Mouse (Mus musculus): Measurements from ENCODE around the gene Arhgap9. TPM values are rescaled to one million over a fixed set of nuclear protein-coding genes. Genes with fewer than 3 reads are reported as not detected.

Arhgap9 gene
- polyA plus RNA-seq, 1 experiment from 2014 or later, result 0.88 TPM

Other genes starting within 250 kb of the Arhgap9 start
- 4.6 and 5.3 TPM in 2 replicates for gene Agap2, start 246.7 kb upstream of the Arhgap9 start, polyA plus RNA-seq (2015; fragmentation: Nextera tagmentation; extraction: Ambion mirVana)
- 127 and 130 TPM in 2 replicates for gene Os9, start 200.8 kb upstream of the Arhgap9 start, polyA plus RNA-seq (2015; fragmentation: Nextera tagmentation; extraction: Ambion mirVana)
- 69.5 and 70.4 TPM in 2 replicates for gene B4galnt1, start 156.7 kb upstream of the Arhgap9 start, polyA plus RNA-seq (2015; fragmentation: Nextera tagmentation; extraction: Ambion mirVana)
- gene Slc26a10, start 141.3 kb upstream of the Arhgap9 start, polyA plus RNA-seq (2015; fragmentation: Nextera tagmentation; extraction: Ambion mirVana), result 1.0 TPM in 2 replicates
- gene Arhgef25, start 131.9 kb upstream of the Arhgap9 start, polyA plus RNA-seq (2015; fragmentation: Nextera tagmentation; extraction: Ambion mirVana), result 32.7 and 34.9 TPM in 2 replicates
- gene Dtx3, start 126.2 kb upstream of the Arhgap9 start, polyA plus RNA-seq (2015; fragmentation: Nextera tagmentation; extraction: Ambion mirVana), result 211 and 245 TPM in 2 replicates
- gene Pip4k2c, start 110.4 kb upstream of the Arhgap9 start, polyA plus RNA-seq (2015; fragmentation: Nextera tagmentation; extraction: Ambion mirVana), result 19.8 and 23.0 TPM in 2 replicates
- 97.3 and 113 TPM in 2 replicates for gene Kif5a, start 58.6 kb upstream of the Arhgap9 start, polyA plus RNA-seq (2015; fragmentation: Nextera tagmentation; extraction: Ambion mirVana)
- 304 and 335 TPM in 2 replicates for gene Dctn2, start 55.6 kb upstream of the Arhgap9 start, polyA plus RNA-seq (2015; fragmentation: Nextera tagmentation; extraction: Ambion mirVana)
- 16.4 and 18.3 TPM in 2 replicates for gene Mbd6, start 32.9 kb upstream of the Arhgap9 start, polyA plus RNA-seq (2015; fragmentation: Nextera tagmentation; extraction: Ambion mirVana)
- 108 and 115 TPM in 2 replicates for gene Mars, start 10.2 kb upstream of the Arhgap9 start, polyA plus RNA-seq (2015; fragmentation: Nextera tagmentation; extraction: Ambion mirVana)
- gene Gli1, start 20.0 kb downstream of the Arhgap9 start, polyA plus RNA-seq (2015; fragmentation: Nextera tagmentation; extraction: Ambion mirVana), result 1.8 and 2.7 TPM in 2 replicates
- 0.03 TPM in 1 of 2 replicates, not detected in the other for gene Inhbe, start 32.4 kb downstream of the Arhgap9 start, polyA plus RNA-seq (2015; fragmentation: Nextera tagmentation; extraction: Ambion mirVana)
- not detected in 2 replicates for gene Inhbc, start 48.5 kb downstream of the Arhgap9 start, polyA plus RNA-seq (2015; fragmentation: Nextera tagmentation; extraction: Ambion mirVana)
- gene R3hdm2, start 58.4 kb downstream of the Arhgap9 start, polyA plus RNA-seq (2015; fragmentation: Nextera tagmentation; extraction: Ambion mirVana), result 30.7 and 34.5 TPM in 2 replicates
- 1.9 and 2.9 TPM in 2 replicates for gene Stac3, start 179.7 kb downstream of the Arhgap9 start, polyA plus RNA-seq (2015; fragmentation: Nextera tagmentation; extraction: Ambion mirVana)
- 17.8 and 22.5 TPM in 2 replicates for gene Ndufa4l2, start 193.0 kb downstream of the Arhgap9 start, polyA plus RNA-seq (2015; fragmentation: Nextera tagmentation; extraction: Ambion mirVana)
- gene Shmt2, start 200.5 kb downstream of the Arhgap9 start, polyA plus RNA-seq (2015; fragmentation: Nextera tagmentation; extraction: Ambion mirVana), result 50.4 and 69.9 TPM in 2 replicates
- 80.4 and 102 TPM in 2 replicates for gene Nxph4, start 212.6 kb downstream of the Arhgap9 start, polyA plus RNA-seq (2015; fragmentation: Nextera tagmentation; extraction: Ambion mirVana)

All from neural tube, embryonic 15.5 days (tissue).